Mouse (Mus musculus) megakaryocyte, embryonic 14.5 days (primary cell): ENCODE measurements around the gene Zbtb16.

Experiments
- FLI1 ChIP-seq: IDR thresholded peaks from 2 replicates; pipeline ENCODE4 v1.6.1; 2012; ENCODE audit warnings: low read length, inconsistent platforms, mixed read lengths
- GATA1 ChIP-seq: IDR thresholded peaks from 3 replicates; pipeline ENCODE4 v1.6.1; 2012; ENCODE audit warnings: mixed read lengths, low read length, inconsistent platforms, borderline replicate concordance

GRCm38 (mm10) chr9:48674359-48675015 is 161.5 kb downstream of the Zbtb16 start:
- TF ChIP-seq GATA1 (no peak), FLI1 (no peak)
